Comparison of ENCODE assay signal across 15 mouse cellular contexts in genomic region chr9:51213023-51213728, GRCm38 (mm10). TPM values are rescaled to one million over a fixed set of nuclear protein-coding genes. Genes with fewer than 3 reads are reported as not detected.
DNase-seq lines count a peak whose midpoint lies in the region; ATAC-seq and TF ChIP-seq lines count a peak whose summit lies in the region.
"Had no signal": no experiment of that assay in that cellular context is flagged by ENCODE, and none has a peak within 500 bp of the region (broad histone marks: within the 10 kb centered on the region; RNA-seq: fewer than 3 reads in every experiment).

TSS of gene Pou2af1 (plus strand) at chr9:51213708.

- TF ChIP-seq EP300 in lung, postnatal 0 days (IDR thresholded peaks at IDR 0.05): no peak

- H3K4me3 ChIP-seq in lung, postnatal 0 days (ENCODE audit: low read depth, low read length): no peak within 1 kb of the TSS
- H3K4me3 ChIP-seq in spleen, adult 2 months (ENCODE audit: extremely low read depth, insufficient read depth, insufficient read length): peak within 1 kb of the TSS; percentile 73
- H3K4me3 ChIP-seq in hindbrain, embryonic 16.5 days (ENCODE audit: low read length): no peak within 1 kb of the TSS
- H3K4me3 ChIP-seq in midbrain, embryonic 15.5 days: no peak within 1 kb of the TSS
- H3K4me3 ChIP-seq: forebrain, embryonic 13.5 days had no signal

- TF ChIP-seq CTCF in lung, postnatal 0 days (IDR thresholded peaks at IDR 0.05): no peak
- no peak for TF ChIP-seq CTCF in spleen, adult 2 months (IDR thresholded peaks at IDR 0.05; ENCODE audit: extremely low read depth, insufficient read depth, insufficient read length, insufficient replicate concordance)

- WGBS in lung, postnatal 0 days: 70% methylated on average over 20 of the region's 20 CpGs
- WGBS in spleen, adult 2 months: 35% methylated on average over 20 of the region's 20 CpGs
- 84% methylated on average over 20 of the region's 20 CpGs for WGBS in hindbrain, embryonic 16.5 days
- 78% methylated on average over 20 of the region's 20 CpGs for WGBS in midbrain, embryonic 15.5 days

- H3K9me3 ChIP-seq in lung, postnatal 0 days (ENCODE audit: low read length): no peaks in the 10 kb centered on the region
- no peaks in the 10 kb centered on the region for H3K9me3 ChIP-seq in hindbrain, embryonic 16.5 days (ENCODE audit: control insufficient read depth, low read length)
- no peaks in the 10 kb centered on the region for H3K9me3 ChIP-seq in midbrain, embryonic 15.5 days
- H3K9me3 ChIP-seq: forebrain, embryonic 13.5 days had no signal

- no peak within 1 kb of the TSS for H3K9ac ChIP-seq in lung, postnatal 0 days (replicated peaks; ENCODE audit: low read depth)
- no peak within 1 kb of the TSS for H3K9ac ChIP-seq in hindbrain, embryonic 16.5 days (ENCODE audit: low read depth, low read length)
- H3K9ac ChIP-seq in midbrain, embryonic 15.5 days: no peak within 1 kb of the TSS
- H3K9ac ChIP-seq: forebrain, embryonic 13.5 days had no signal

- H3K27me3 ChIP-seq in lung, postnatal 0 days (replicated peaks; ENCODE audit: insufficient read depth, low read length): no peaks in the 10 kb centered on the region
- H3K27me3 ChIP-seq in spleen, adult 2 months (ENCODE audit: control insufficient read depth, insufficient read depth, low read length): no peaks in the 10 kb centered on the region
- no peaks in the 10 kb centered on the region for H3K27me3 ChIP-seq in hindbrain, embryonic 16.5 days (replicated peaks; ENCODE audit: control insufficient read depth, insufficient read depth, low read length)
- no peaks in the 10 kb centered on the region for H3K27me3 ChIP-seq in midbrain, embryonic 15.5 days (replicated peaks)
- H3K27me3 ChIP-seq: forebrain, embryonic 13.5 days had no signal

- no peaks in the 10 kb centered on the region for H3K36me3 ChIP-seq in lung, postnatal 0 days (ENCODE audit: insufficient read depth, low read length)
- H3K36me3 ChIP-seq in spleen, adult 2 months (ENCODE audit: control insufficient read depth, insufficient read depth, low read length): no peaks in the 10 kb centered on the region
- no peaks in the 10 kb centered on the region for H3K36me3 ChIP-seq in hindbrain, embryonic 16.5 days (ENCODE audit: control insufficient read depth, insufficient read depth, low read length)
- H3K36me3 ChIP-seq in midbrain, embryonic 15.5 days (replicated peaks): no peaks in the 10 kb centered on the region

- H3K27ac ChIP-seq in lung, postnatal 0 days (ENCODE audit: low read length): no peak within 1 kb of the TSS
- peak within 1 kb of the TSS; percentile 87 for H3K27ac ChIP-seq in spleen, adult 2 months (ENCODE audit: insufficient read depth, low read length)
- H3K27ac ChIP-seq in hindbrain, embryonic 16.5 days (ENCODE audit: low read depth, low read length): no peak within 1 kb of the TSS
- no peak within 1 kb of the TSS for H3K27ac ChIP-seq in midbrain, embryonic 15.5 days
- H3K27ac ChIP-seq: forebrain, embryonic 13.5 days; macrophage had no signal

- no peak within 1 kb of the TSS for H3K4me2 ChIP-seq in lung, postnatal 0 days (replicated peaks; ENCODE audit: low read depth, low read length)
- no peak within 1 kb of the TSS for H3K4me2 ChIP-seq in hindbrain, embryonic 16.5 days (ENCODE audit: low read length)
- no peak within 1 kb of the TSS for H3K4me2 ChIP-seq in midbrain, embryonic 15.5 days
- H3K4me2 ChIP-seq: forebrain, embryonic 13.5 days had no signal

- TF ChIP-seq POLR2A in spleen, adult 2 months (IDR thresholded peaks at IDR 0.05; ENCODE audit: low read depth, low read length): peak; percentile 48; the same call in 1 of the 2 replicates

- peak; percentile 4 to 35 for DNase-seq in lung, adult 18-20 months
- DNase-seq in lung, postnatal 0 days (ENCODE audit: low spot score): no peak
- DNase-seq in lung, postnatal 10 days: peak; percentile 22
- DNase-seq in spleen, adult 2 months (ENCODE audit: low read depth in 1 of 2, low spot score in 2 of 2): peak; percentile 83
- DNase-seq in thymus, postnatal 4 days: peak; percentile 72
- DNase-seq in left cerebral cortex, postnatal 4 days: no peak
- DNase-seq: cerebellum, adult 2 months; kidney, postnatal 4 days; right cerebral cortex, adult 18-20 months had no signal

- ATAC-seq in lung, postnatal 0 days: no peak
- ATAC-seq in hindbrain, embryonic 16.5 days: no peak
- ATAC-seq in midbrain, embryonic 15.5 days (replicated peaks): no peak
- ATAC-seq: forebrain, embryonic 13.5 days had no signal

- intact Hi-C loops in left cerebral cortex, postnatal 4 days (cut with DNase I): no loop called here

- H3K4me1 ChIP-seq in lung, postnatal 0 days (ENCODE audit: insufficient read depth, low read depth, low read length): no peaks in the 10 kb centered on the region
- peaks cover 7% of the 10 kb centered on the region; the same call in 1 of the 2 replicates for H3K4me1 ChIP-seq in spleen, adult 2 months (ENCODE audit: control insufficient read depth, insufficient read depth, insufficient read length)
- no peaks in the 10 kb centered on the region for H3K4me1 ChIP-seq in hindbrain, embryonic 16.5 days (ENCODE audit: control insufficient read depth, insufficient read depth, low read depth, low read length)
- H3K4me1 ChIP-seq in midbrain, embryonic 15.5 days: no peaks in the 10 kb centered on the region
- H3K4me1 ChIP-seq: forebrain, embryonic 13.5 days had no signal

RNA-seq across cellular contexts. Expression of gene Pou2af1, which starts in this region (rescaled TPM):
- polyA plus RNA-seq in lung, postnatal 0 days (2015; fragmentation: Nextera tagmentation; extraction: Ambion mirVana): 0.29 and 0.45 TPM in 2 replicates
- polyA plus RNA-seq in spleen, adult 2 months (2012; rRNA removed): 171 and 264 TPM in 2 replicates
- total RNA-seq in left cerebral cortex, postnatal 4 days (2021): not detected
- polyA plus RNA-seq in hindbrain, embryonic 16.5 days (2015; fragmentation: Nextera tagmentation; extraction: Ambion mirVana): 0.11 and 0.30 TPM in 2 replicates
- 0.10 and 0.14 TPM in 2 replicates for polyA plus RNA-seq in midbrain, embryonic 15.5 days (2015; fragmentation: Nextera tagmentation; extraction: Ambion mirVana)
- total RNA-seq: left cerebral cortex, postnatal 36 days had no signal
- polyA plus RNA-seq: embryonic facial prominence, embryonic 11.5 days had no signal

Comparison
In these comparisons a context has a peak if more than half of its experiments do, and no peak if none do; other contexts are left out.
1. RNA of gene Pou2af1 (polyA plus RNA-seq): 171 to 264 TPM in spleen, adult 2 months; 0.11 to 0.30 TPM in hindbrain, embryonic 16.5 days, 0.29 to 0.45 TPM in lung, postnatal 0 days and 0.10 to 0.14 TPM in midbrain, embryonic 15.5 days; every median in the first group is over 100 times any median in the second.
2. DNase-seq: peak in lung, adult 18-20 months (2 of 2), lung, postnatal 10 days (single experiment), spleen, adult 2 months (2 of 2) and thymus, postnatal 4 days (single experiment); none in lung, postnatal 0 days (single experiment) and left cerebral cortex, postnatal 4 days (single experiment).